Mouse (Mus musculus) T-cell, adult 2 months (primary cell): ENCODE results near the gene Pcolce2.
"Not testable (repeated sequence)": the region's sequence is repeated elsewhere in the genome, so short reads cannot be mapped to it uniquely, and the experiment has no call there.

Experiments
- DNase-seq: peaks from one replicate; pipeline ENCODE4 v3.0.0; 2022; ENCODE audit warnings: low spot score

Gene Pcolce2

GRCm38 (mm10) chr9:95637271-95638181 lies at the start of gene Pcolce2:
Gene Pcolce2 (plus strand): TSS chr9:95637601.
- DNase-seq, result no peak

- no peak for DNase-seq
Observed at GRCm38 (mm10) chr9:95588070-95588469, 49.3 kb upstream of the Pcolce2 start.

- no peak for DNase-seq
Observed at GRCm38 (mm10) chr9:95594291-95594690, 43.1 kb upstream of the Pcolce2 start.

GRCm38 (mm10) chr9:95597466-95598178 lies 39.8 kb upstream of the Pcolce2 start:
- DNase-seq, result no peak

GRCm38 (mm10) chr9:95598179-95598721 lies 39.2 kb upstream of the Pcolce2 start:
- DNase-seq, result no peak

- no peak for DNase-seq
Observed at GRCm38 (mm10) chr9:95599399-95599798, 38.0 kb upstream of the Pcolce2 start.

GRCm38 (mm10) chr9:95602849-95603248 lies 34.6 kb upstream of the Pcolce2 start:
- no peak for DNase-seq

- no peak for DNase-seq
Observed at GRCm38 (mm10) chr9:95603316-95603715, 34.1 kb upstream of the Pcolce2 start.

GRCm38 (mm10) chr9:95607196-95607595 lies 30.2 kb upstream of the Pcolce2 start:
- no peak for DNase-seq

GRCm38 (mm10) chr9:95612246-95612768 lies 25.1 kb upstream of the Pcolce2 start:
- DNase-seq, result no peak

GRCm38 (mm10) chr9:95613426-95614127 lies 23.8 kb upstream of the Pcolce2 start:
- DNase-seq, result no peak

GRCm38 (mm10) chr9:95614861-95615615 lies 22.4 kb upstream of the Pcolce2 start:
- DNase-seq, result no peak

GRCm38 (mm10) chr9:95615961-95616360 lies 21.4 kb upstream of the Pcolce2 start:
- DNase-seq, result no peak

- no peak for DNase-seq
Observed at GRCm38 (mm10) chr9:95618572-95618971, 18.8 kb upstream of the Pcolce2 start.

- DNase-seq, result no peak
Observed at GRCm38 (mm10) chr9:95624072-95624471, 13.3 kb upstream of the Pcolce2 start.

GRCm38 (mm10) chr9:95628439-95628948 lies 8.9 kb upstream of the Pcolce2 start:
- DNase-seq, result no peak

- not testable (repeated sequence) for DNase-seq
Observed at GRCm38 (mm10) chr9:95629561-95629960, 7.8 kb upstream of the Pcolce2 start.

- DNase-seq, result no peak
Observed at GRCm38 (mm10) chr9:95636395-95636794, 1.0 kb upstream of the Pcolce2 start.

GRCm38 (mm10) chr9:95639919-95640318 lies 2.5 kb downstream of the Pcolce2 start:
- DNase-seq, result no peak

GRCm38 (mm10) chr9:95645926-95646325 lies 8.5 kb downstream of the Pcolce2 start:
- DNase-seq, result no peak

GRCm38 (mm10) chr9:95653363-95653762 lies 16.0 kb downstream of the Pcolce2 start:
- no peak for DNase-seq
